16 mouse cellular contexts compared by ENCODE assay signal in genomic region chr16:14091771-14092170, GRCm38 (mm10).
"Had no signal": no experiment of that assay in that cellular context is flagged by ENCODE, and none has a peak within 500 bp of the region (broad histone marks: within the 10 kb centered on the region; RNA-seq: fewer than 3 reads in every experiment).

No protein-coding gene starts in this region.

- H3K27ac ChIP-seq: neural tube, embryonic 13.5 days; neural tube, embryonic 15.5 days; stomach, embryonic 15.5 days; stomach, postnatal 0 days had no signal

- H3K27me3 ChIP-seq: neural tube, embryonic 13.5 days; neural tube, embryonic 15.5 days; stomach, embryonic 15.5 days had no signal

- H3K9me3 ChIP-seq: neural tube, embryonic 13.5 days; neural tube, embryonic 15.5 days; stomach, embryonic 15.5 days had no signal

- H3K9ac ChIP-seq: neural tube, embryonic 13.5 days; neural tube, embryonic 15.5 days; stomach, embryonic 15.5 days had no signal

- H3K4me1 ChIP-seq: neural tube, embryonic 13.5 days; neural tube, embryonic 15.5 days; stomach, embryonic 15.5 days had no signal

- H3K4me2 ChIP-seq: neural tube, embryonic 13.5 days; neural tube, embryonic 15.5 days; stomach, embryonic 15.5 days had no signal

- DNase-seq: retina, postnatal 1 day; right cerebral cortex, adult 18-20 months; right cerebral cortex, postnatal 14 days; right cerebral cortex, postnatal 25 days; right cerebral cortex, postnatal 4 days; spleen, adult 18-20 months; thymus, adult 18-20 months; thymus, adult 2 months; thymus, postnatal 14 days; thymus, postnatal 25 days; thymus, postnatal 36 days; thymus, postnatal 4 days had no signal

- H3K36me3 ChIP-seq: stomach, embryonic 15.5 days had no signal

- H3K4me3 ChIP-seq: neural tube, embryonic 13.5 days; neural tube, embryonic 15.5 days; stomach, embryonic 15.5 days had no signal
